21 mouse cellular contexts compared by ENCODE assay signal in the genomic region with DNA sequence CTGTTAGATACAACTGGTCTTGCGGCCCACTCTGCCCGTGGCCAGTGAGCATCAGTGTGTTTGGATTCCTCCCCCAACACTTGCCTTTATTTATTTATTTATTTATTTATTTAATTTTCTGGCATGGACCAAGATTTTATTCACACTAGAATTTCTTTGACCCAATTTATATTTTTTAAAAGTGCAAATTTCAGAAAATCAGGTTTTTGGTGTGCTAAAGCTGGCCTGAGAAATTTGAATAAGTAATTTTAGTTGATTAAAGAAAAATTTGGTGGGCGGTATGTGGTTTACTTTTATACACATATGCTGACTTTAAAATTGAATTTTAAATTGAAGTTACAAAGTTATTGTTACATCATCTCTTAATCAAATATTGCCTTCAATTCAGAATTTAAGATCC.
DNase-seq lines count a peak whose midpoint lies in the region; ATAC-seq and TF ChIP-seq lines count a peak whose summit lies in the region.
"Had no signal": no experiment of that assay in that cellular context is flagged by ENCODE, and none has a peak within 500 bp of the region (broad histone marks: within the 10 kb centered on the region; RNA-seq: fewer than 3 reads in every experiment).

No protein-coding gene starts in this region.

- H3K4me1 ChIP-seq in erythroblast, embryonic 14.5 days (ENCODE audit: control insufficient read depth) = peaks cover 97% of the 10 kb centered on the region
- H3K4me1 ChIP-seq in intestine, embryonic 16.5 days (ENCODE audit: control insufficient read depth, insufficient read depth, low read length) = peaks cover 54% of the 10 kb centered on the region
- no peaks in the 10 kb centered on the region; the same call in 1 of the 2 replicates for H3K4me1 ChIP-seq in intestine, postnatal 0 days (replicated peaks; ENCODE audit: control insufficient read depth, insufficient read depth, low read length)
- H3K4me1 ChIP-seq in MEL (ENCODE audit: control insufficient read depth in 1 of 2, insufficient read depth in 2 of 2, low read length in 2 of 2) = peaks cover 37 to 57% of the 10 kb centered on the region in 2 experiments
- H3K4me1 ChIP-seq in liver, postnatal 0 days (ENCODE audit: insufficient read depth) = peaks cover 73% of the 10 kb centered on the region

- DNase-seq in MEL (ENCODE audit: low read depth, low spot score) = no peak
- DNase-seq in liver, postnatal 0 days = no peak
- DNase-seq in left cerebral cortex, postnatal 14 days (ENCODE audit: low spot score in 2 of 2) = no peak
- DNase-seq: adrenal gland, postnatal 14 days; cerebellum, adult 11-12 months; cerebellum, postnatal 25 days; kidney, adult 8-10 months; kidney, postnatal 14 days; lung, postnatal 10 days; retina, postnatal 1 day; right cerebral cortex, postnatal 4 days; thymus, postnatal 36 days had no signal

- H3K4me3 ChIP-seq in erythroblast, embryonic 14.5 days (replicated peaks) = peak overlapping the region; percentile 55
- H3K4me3 ChIP-seq in intestine, embryonic 16.5 days (ENCODE audit: low read length) = no peak overlapping the region
- H3K4me3 ChIP-seq in intestine, postnatal 0 days (ENCODE audit: low read depth, low read length) = no peak overlapping the region
- peak overlapping the region; percentile 6 to 45; a peak in 3 of 4 replicates for H3K4me3 ChIP-seq in MEL (ENCODE audit: control insufficient read depth in 1 of 2, insufficient read depth in 1 of 2, low read depth in 2 of 2, low read length in 2 of 2)
- no peak overlapping the region for H3K4me3 ChIP-seq in liver, postnatal 0 days (ENCODE audit: low read depth, low read length)
- H3K4me3 ChIP-seq: embryonic facial prominence, embryonic 15.5 days; layer of hippocampus, adult 2 months; limb, embryonic 15.5 days had no signal

- peaks cover 43% of the 10 kb centered on the region for H3K79me2 ChIP-seq in MEL (ENCODE audit: control insufficient read depth, insufficient read depth, low read length, poor library complexity)

- H3K9ac ChIP-seq in intestine, embryonic 16.5 days (ENCODE audit: low read depth, low read length) = 0 out of 2 replicates have a peak overlapping the region, but pooled peaks have one; percentile 14
- H3K9ac ChIP-seq in intestine, postnatal 0 days (ENCODE audit: low read depth, low read length) = no peak overlapping the region
- peak overlapping the region; percentile 71 for H3K9ac ChIP-seq in MEL (ENCODE audit: control insufficient read depth, low read depth, low read length, poor library complexity, severe bottlenecking)
- peak overlapping the region; percentile 18 for H3K9ac ChIP-seq in liver, postnatal 0 days (replicated peaks)
- H3K9ac ChIP-seq: embryonic facial prominence, embryonic 15.5 days; limb, embryonic 15.5 days had no signal

- H3K27me3 ChIP-seq in erythroblast, embryonic 14.5 days (ENCODE audit: control insufficient read depth) = no peaks in the 10 kb centered on the region
- H3K27me3 ChIP-seq in intestine, embryonic 16.5 days (replicated peaks; ENCODE audit: control insufficient read depth, insufficient read depth, low read length) = no peaks in the 10 kb centered on the region
- no peaks in the 10 kb centered on the region for H3K27me3 ChIP-seq in intestine, postnatal 0 days (replicated peaks; ENCODE audit: control insufficient read depth, insufficient read depth, low read length)
- H3K27me3 ChIP-seq in MEL (ENCODE audit: control insufficient read depth in 1 of 2, insufficient read depth in 2 of 2, low read length in 2 of 2) = no peaks in the 10 kb centered on the region
- H3K27me3 ChIP-seq in liver, postnatal 0 days (ENCODE audit: insufficient read depth, low read length) = no peaks in the 10 kb centered on the region
- H3K27me3 ChIP-seq: embryonic facial prominence, embryonic 15.5 days; limb, embryonic 15.5 days had no signal

- no peak for ATAC-seq in erythroblast, adult 5-6 weeks (replicated peaks; ENCODE audit: low FRiP score, poor library complexity, severe bottlenecking)
- no peak for ATAC-seq in intestine, embryonic 16.5 days
- ATAC-seq in intestine, postnatal 0 days = no peak
- ATAC-seq in liver, postnatal 0 days = no peak
- ATAC-seq in erythroid progenitor cell, adult 5-6 weeks (replicated peaks; ENCODE audit: low FRiP score, poor library complexity, severe bottlenecking) = no peak
- ATAC-seq: forebrain, embryonic 14.5 days had no signal

- WGBS in intestine, embryonic 16.5 days = 77% methylated on average over 3 of the region's 3 CpGs
- WGBS in intestine, postnatal 0 days = 81% methylated on average over 3 of the region's 3 CpGs
- WGBS in liver, postnatal 0 days (ENCODE audit: insufficient replicate concordance) = 53% methylated on average over 3 of the region's 3 CpGs

- peaks cover 20% of the 10 kb centered on the region for H3K36me3 ChIP-seq in erythroblast, embryonic 14.5 days (ENCODE audit: control insufficient read depth)
- 0 out of 2 replicates have a peak, but pooled peaks cover 3% of the 10 kb centered on the region for H3K36me3 ChIP-seq in intestine, embryonic 16.5 days (ENCODE audit: control insufficient read depth, insufficient read depth, low read length)
- no peaks in the 10 kb centered on the region for H3K36me3 ChIP-seq in intestine, postnatal 0 days (ENCODE audit: control insufficient read depth, insufficient read depth)
- H3K36me3 ChIP-seq in MEL (ENCODE audit: control insufficient read depth in 1 of 2, insufficient read depth in 2 of 2, low read length in 2 of 2) = peaks cover 0 to 68% of the 10 kb centered on the region in 2 experiments; a peak in 2 of 4 replicates
- peaks cover 4% of the 10 kb centered on the region; the same call in 1 of the 2 replicates for H3K36me3 ChIP-seq in liver, postnatal 0 days (replicated peaks; ENCODE audit: insufficient read depth, low read length)
- H3K36me3 ChIP-seq: embryonic facial prominence, embryonic 15.5 days; limb, embryonic 15.5 days had no signal

- H3K27ac ChIP-seq in intestine, embryonic 16.5 days (ENCODE audit: low read length) = no peak overlapping the region
- no peak overlapping the region for H3K27ac ChIP-seq in intestine, postnatal 0 days (ENCODE audit: low read depth, low read length)
- peak overlapping the region; percentile 100 for H3K27ac ChIP-seq in MEL (ENCODE audit: control insufficient read depth, low read depth, low read length)
- H3K27ac ChIP-seq in liver, postnatal 0 days (ENCODE audit: low read depth) = peak overlapping the region; percentile 95
- H3K27ac ChIP-seq: layer of hippocampus, adult 2 months had no signal

- TF ChIP-seq POLR2A in MEL (IDR thresholded peaks at IDR 0.05; ENCODE audit: control insufficient read depth in 1 of 2, insufficient read depth in 1 of 2, low read depth in 1 of 2, low read length in 2 of 2, poor library complexity in 1 of 2) = no peak; a peak in 1 of 4 replicates

- intact Hi-C loops in left cerebral cortex, postnatal 14 days (cut with DNase I) = no loop called here

- H3K9me3 ChIP-seq in erythroblast, embryonic 14.5 days (ENCODE audit: control insufficient read depth, low read length) = 0 out of 2 replicates have a peak, but pooled peaks cover 2% of the 10 kb centered on the region
- H3K9me3 ChIP-seq in intestine, embryonic 16.5 days (ENCODE audit: control insufficient read depth, low read length) = no peaks in the 10 kb centered on the region
- H3K9me3 ChIP-seq in intestine, postnatal 0 days (ENCODE audit: control insufficient read depth) = no peaks in the 10 kb centered on the region
- H3K9me3 ChIP-seq in MEL (replicated peaks; ENCODE audit: insufficient read depth, low read length) = no peaks in the 10 kb centered on the region
- no peaks in the 10 kb centered on the region for H3K9me3 ChIP-seq in liver, postnatal 0 days (ENCODE audit: low read length)
- H3K9me3 ChIP-seq: embryonic facial prominence, embryonic 15.5 days; limb, embryonic 15.5 days had no signal

- TF ChIP-seq RAD21 in MEL (IDR thresholded peaks at IDR 0.05; ENCODE audit: low read depth, low read length) = no peak

- no peak for TF ChIP-seq CTCF in intestine, postnatal 0 days (IDR thresholded peaks at IDR 0.05; ENCODE audit: low read depth)
- TF ChIP-seq CTCF in MEL (IDR thresholded peaks at IDR 0.05 in 2 of 3, conservative IDR thresholded peaks at IDR 0.05 in 1 of 3; ENCODE audit: control insufficient read depth in 1 of 3, insufficient read depth in 1 of 3, low read depth in 2 of 3, low read length in 3 of 3, poor library complexity in 1 of 3, severe bottlenecking in 1 of 3) = no peak
- TF ChIP-seq CTCF in liver, postnatal 0 days (IDR thresholded peaks at IDR 0.05; ENCODE audit: low read depth) = no peak

- no peak for TF ChIP-seq EP300 in MEL (IDR thresholded peaks at IDR 0.05; ENCODE audit: low read depth in 1 of 2, low read length in 2 of 2)
- no peak for TF ChIP-seq EP300 in liver, postnatal 0 days (IDR thresholded peaks at IDR 0.05; ENCODE audit: low read depth)

- no peak overlapping the region for H3K4me2 ChIP-seq in intestine, embryonic 16.5 days (ENCODE audit: low read depth, low read length)
- no peak overlapping the region for H3K4me2 ChIP-seq in intestine, postnatal 0 days (replicated peaks; ENCODE audit: low read depth)
- H3K4me2 ChIP-seq in liver, postnatal 0 days (ENCODE audit: low read depth, low read length) = peak overlapping the region; percentile 97
- H3K4me2 ChIP-seq: embryonic facial prominence, embryonic 15.5 days; limb, embryonic 15.5 days had no signal

TF ChIP-seq in MEL, 35 proteins besides CTCF, POLR2A, EP300 and RAD21:
- TF ChIP-seq ETS1 (IDR thresholded peaks at IDR 0.05; ENCODE audit: low read depth, low read length) (no peak), CHD1 (IDR thresholded peaks at IDR 0.05; ENCODE audit: low read depth, low read length) (peak; percentile 93; the same call in 1 of the 2 replicates), ELF1 (IDR thresholded peaks at IDR 0.05; ENCODE audit: low read depth, low read length) (no peak)

Comparison
In these comparisons a context has a peak if more than half of its experiments do, and no peak if none do; other contexts are left out.
1. H3K4me3 ChIP-seq: peak in erythroblast, embryonic 14.5 days (single experiment) and MEL (2 of 2); none in intestine, embryonic 16.5 days (single experiment), intestine, postnatal 0 days (single experiment) and liver, postnatal 0 days (single experiment).
2. H3K27ac ChIP-seq: peak in MEL (single experiment) and liver, postnatal 0 days (single experiment); none in intestine, embryonic 16.5 days (single experiment) and intestine, postnatal 0 days (single experiment).